Mouse (Mus musculus): ENCODE measurements at regions not wholly inside any gene's neighbourhood (a gene's known extent, or its start where the extent isn't known, plus 50 kb on each side); places are given as distances from the start of the nearest gene placed in this dataset.
A peak's percentile ranks its signal among the peaks of the same experiment; 100 is the strongest.

DNA sequence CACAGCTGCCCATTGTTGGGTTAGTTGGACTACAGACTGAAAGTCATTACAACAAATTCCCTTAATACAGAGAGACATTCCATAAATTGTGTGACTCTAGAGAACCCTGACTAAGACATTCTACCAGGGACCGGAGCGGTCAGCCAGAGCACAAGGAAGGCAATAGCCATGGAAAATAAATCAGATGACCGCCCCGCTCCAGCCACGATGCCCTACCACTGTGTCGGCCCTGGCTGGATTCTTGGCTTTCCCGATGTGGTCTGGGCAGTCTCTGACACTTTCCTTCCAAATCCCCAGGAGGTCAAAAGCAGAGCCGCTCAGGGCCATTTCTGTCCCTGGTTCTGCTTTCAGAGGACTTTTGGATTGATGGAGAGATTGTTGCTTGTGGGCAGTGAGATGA lies 57.8 kb downstream of the Lsm3 start:
- no peak for DNase-seq

DNA sequence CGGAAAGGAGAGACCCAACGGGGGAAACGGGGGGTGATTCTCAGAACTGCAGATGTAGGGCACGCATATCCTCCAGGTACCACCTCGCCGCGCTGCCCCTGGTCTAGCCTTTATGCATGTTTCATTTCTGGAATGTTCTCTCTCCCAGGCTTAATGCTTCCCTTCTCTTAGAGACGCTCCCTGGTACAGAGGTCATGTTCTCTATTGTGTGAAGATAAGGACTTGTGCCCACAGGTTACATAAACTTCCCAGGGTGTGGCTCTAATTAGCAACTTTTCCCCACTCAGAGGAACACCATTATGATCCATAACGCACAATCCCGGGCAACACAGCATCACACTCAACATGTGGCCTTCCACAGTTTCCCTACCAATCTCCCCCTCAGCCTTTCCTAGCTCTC lies 58.7 kb downstream of the Lsm3 start:
- no peak for DNase-seq

GRCm38 (mm10) chr6:91575662-91576364 lies 60.1 kb downstream of the Lsm3 start:
- DNase-seq: peak; percentile 84 to 85

DNA sequence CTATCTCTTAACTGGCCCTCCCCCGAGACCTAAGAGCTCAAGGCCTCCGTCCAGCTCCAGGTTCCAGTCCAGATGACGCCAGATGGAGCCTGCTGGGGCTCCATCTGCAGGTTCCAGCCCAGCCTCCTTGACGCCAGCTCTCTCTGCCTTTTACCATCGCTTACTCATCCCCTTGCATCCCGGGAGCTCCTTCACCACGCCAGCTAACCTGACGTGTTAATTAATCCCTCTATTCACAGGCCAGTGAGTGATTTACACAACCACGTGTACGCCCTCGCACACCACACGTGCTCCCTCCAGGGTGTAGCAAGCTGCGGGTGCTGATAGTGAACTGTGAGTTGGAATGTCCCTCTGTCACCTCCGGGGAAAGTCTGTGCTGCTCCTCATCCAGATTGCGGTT lies 61.2 kb downstream of the Lsm3 start:
- DNase-seq: peak in 1 of 2 experiments; percentile 75

- no peak for DNase-seq
These were observed 63.9 kb downstream of the Lsm3 start for GRCm38 (mm10) chr6:91579666-91580065.

DNA sequence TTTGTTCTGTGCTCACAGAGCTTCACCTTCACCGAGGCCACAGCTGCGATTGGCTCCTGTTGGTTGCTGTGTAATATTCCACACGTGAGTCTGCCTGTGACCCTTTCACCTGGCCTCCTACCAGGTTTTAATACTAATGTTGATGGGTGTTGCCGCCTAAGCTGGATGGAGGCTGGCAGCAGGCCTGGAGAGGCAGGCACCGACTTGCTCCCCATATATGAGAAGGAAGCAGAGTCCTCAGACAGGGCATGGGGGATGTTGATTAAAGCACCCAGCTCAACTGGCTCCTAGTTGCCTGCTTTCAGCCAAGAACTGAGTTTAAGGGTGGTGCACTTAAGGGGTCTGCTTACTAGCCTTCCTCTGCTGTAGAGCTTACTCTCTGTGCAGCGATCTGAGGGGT lies 64.9 kb downstream of the Lsm3 start:
- DNase-seq: no peak

DNA sequence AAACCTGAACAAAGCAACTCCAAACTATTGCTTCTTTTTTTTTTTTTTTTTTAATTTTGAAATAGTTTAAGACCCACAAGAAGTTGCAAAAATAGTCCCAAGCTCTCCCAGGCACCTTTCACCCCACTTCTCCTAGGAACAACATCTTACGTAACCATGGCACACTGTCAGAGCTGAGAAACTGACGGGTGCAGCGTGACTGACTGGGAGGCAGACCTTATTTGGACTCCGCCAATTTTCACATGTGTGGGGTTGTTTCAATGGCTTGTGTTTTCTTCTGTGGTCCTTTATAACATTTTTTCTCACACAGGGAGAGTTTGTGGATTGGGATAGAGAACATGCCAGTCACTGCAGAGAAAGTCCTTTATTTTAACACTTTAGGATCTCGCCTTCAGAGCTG lies 66.6 kb downstream of the Lsm3 start:
- peak; percentile 42 to 79 for DNase-seq

DNA sequence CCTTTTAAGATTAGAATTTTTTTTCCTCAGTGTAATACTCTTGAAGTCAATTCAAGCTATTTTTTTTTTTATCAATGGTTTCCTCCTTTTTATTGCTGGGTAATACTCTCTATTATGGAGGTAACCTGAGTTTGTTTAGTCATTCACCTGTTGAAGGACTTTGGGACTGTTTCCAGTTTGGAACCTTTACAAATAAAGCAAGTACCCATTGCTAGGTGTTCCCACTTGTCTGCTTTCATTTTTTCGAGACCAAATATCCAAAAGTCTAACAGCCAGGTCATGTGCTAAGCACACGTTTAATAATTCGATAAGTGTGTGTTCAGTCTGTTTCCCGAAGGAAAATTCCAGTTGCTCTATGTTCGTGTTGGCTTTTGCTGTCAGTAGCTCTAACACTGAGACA lies 67.6 kb downstream of the Lsm3 start:
- no peak for DNase-seq

- no peak for DNase-seq
These were observed 69.8 kb downstream of the Lsm3 start for GRCm38 (mm10) chr6:91585543-91585942.

DNA sequence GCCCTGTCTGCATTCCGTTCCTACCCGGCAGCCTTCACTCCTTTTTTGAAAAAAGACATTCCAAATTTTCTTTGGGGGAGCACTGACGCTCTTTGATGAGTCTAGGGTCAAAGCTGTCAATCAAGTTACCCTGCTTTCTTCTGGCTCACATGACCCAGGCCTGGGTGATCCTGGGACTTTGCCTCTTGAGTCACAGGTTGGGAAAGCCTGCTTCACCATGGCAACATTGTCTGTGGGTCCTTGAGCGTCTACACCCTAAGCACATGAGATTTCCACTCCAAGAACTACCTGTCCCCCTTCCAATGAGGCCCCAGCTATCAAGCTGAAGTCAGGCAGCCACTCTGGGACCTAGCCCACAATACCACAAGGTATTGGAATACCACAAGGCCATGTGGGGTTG lies 73.5 kb downstream of the Lsm3 start:
- DNase-seq: peak; percentile 52 to 85

GRCm38 (mm10) chr6:91590395-91590794 lies 74.7 kb downstream of the Lsm3 start:
- DNase-seq: peak in 1 of 2 experiments; percentile 35

DNA sequence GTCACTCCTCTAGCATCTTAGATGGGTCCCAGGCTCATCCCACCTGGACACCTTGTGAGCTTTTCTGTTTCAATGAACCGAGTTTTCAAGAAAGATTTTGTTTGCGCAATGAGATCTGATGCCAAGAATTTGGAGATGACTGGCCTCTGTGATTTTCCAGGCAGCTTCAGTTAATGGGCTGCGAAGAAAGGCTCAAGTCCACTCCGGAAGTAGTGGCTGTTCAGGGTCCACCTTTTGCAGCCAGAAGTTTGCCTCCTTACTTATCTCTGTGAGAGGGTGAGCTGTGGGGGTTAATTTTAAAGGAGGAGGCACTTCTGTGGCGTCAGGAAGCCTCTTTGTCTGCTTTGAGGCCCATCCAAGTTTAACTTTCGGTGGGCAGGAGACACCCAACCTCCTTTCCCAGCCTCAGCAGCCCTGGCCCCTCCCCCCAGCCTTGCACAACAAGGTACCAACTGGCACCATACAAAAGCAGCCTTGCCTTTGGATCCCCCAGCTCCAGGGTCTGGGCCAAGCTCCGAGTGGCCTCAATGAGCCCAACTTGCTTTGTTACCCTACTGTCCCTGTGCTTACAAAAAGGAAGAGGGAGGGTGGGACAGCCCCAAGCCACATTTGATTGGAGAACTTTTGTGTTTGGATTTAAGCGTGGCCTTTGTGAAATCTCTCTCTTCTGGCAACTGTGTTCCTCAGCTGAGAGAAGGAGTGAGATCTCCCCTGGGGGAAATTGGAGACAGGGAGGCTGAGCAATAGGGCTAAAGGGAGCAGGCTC lies 75.3 kb downstream of the Lsm3 start:
- DNase-seq: peak; percentile 67 to 86

- no peak for DNase-seq
These were observed 76.9 kb downstream of the Lsm3 start for GRCm38 (mm10) chr6:91592651-91593050.

- peak; percentile 92 to 98 for DNase-seq
These were observed 83.2 kb downstream of the Lsm3 start for GRCm38 (mm10) chr6:91598942-91599341.

DNA sequence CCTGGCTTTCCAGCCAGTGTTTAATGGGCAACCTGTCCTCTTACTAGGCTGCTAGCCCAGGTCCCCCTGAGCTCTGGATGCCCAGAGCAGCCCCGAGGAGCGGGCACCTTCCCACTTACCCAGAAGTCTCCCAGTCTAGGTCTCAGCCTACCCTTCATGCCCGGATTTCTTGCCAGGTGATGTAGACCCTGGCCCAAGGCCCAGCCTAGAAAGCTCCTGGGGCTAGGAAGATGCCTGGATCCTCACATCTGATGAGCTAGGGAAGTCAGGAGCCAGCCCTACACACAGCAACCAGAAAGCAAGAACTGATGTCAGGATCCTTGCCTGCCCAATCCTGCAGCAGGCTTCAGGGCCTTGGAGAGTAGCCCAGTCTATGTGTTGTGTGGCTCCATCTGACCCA lies 83.7 kb upstream of the Slc6a6 start:
- no peak for DNase-seq

GRCm38 (mm10) chr6:91606634-91607215 lies 77.1 kb upstream of the Slc6a6 start:
- DNase-seq: no peak

GRCm38 (mm10) chr6:91607613-91608272 lies 76.1 kb upstream of the Slc6a6 start:
- DNase-seq: peak in 1 of 2 experiments; percentile 55

DNA sequence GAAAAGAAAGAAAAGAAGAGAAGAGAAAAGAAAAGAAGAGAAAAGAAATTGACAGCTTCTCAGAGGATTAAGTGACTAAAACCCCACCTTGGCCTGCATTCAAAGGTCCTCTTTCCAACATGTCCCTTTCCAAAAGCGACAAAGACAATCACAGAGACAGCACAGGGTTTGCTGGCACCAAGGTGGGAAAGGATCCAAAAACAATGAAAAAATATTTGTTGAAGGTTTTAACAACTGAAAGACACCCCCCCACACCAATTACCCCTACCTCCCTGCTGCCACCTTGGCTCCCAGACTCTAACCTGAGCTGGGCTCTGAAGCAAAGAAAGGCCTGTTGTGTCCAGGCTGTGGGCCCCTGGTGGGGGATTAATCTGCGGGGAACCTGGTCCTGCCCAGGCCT lies 74.2 kb upstream of the Slc6a6 start:
- no peak for DNase-seq

DNA sequence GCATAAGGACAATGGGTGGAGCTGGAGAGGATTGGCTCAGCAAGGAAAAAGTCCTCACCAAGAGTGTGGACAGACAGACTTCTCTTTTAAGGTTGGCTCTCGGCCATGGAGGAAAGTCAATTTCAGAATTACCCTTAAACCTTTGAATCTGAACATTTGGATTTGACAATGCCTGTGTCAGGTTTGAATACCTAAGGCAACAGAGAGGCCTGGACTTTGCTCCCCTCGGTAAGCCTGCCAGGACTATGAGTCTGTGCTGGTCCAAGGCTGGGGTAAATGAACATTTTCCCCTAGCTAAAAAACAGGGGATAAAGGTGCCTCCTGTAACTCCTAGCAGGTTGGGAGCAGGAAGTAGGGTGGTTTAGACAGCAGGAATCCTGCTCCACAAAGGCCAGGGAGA lies 68.8 kb upstream of the Slc6a6 start:
- peak; percentile 79 to 88 for DNase-seq

- no peak for DNase-seq
These were observed 67.3 kb upstream of the Slc6a6 start for GRCm38 (mm10) chr6:91616541-91616940.

GRCm38 (mm10) chr6:91617031-91617596 lies 66.7 kb upstream of the Slc6a6 start:
- DNase-seq: peak; percentile 51 to 85

DNA sequence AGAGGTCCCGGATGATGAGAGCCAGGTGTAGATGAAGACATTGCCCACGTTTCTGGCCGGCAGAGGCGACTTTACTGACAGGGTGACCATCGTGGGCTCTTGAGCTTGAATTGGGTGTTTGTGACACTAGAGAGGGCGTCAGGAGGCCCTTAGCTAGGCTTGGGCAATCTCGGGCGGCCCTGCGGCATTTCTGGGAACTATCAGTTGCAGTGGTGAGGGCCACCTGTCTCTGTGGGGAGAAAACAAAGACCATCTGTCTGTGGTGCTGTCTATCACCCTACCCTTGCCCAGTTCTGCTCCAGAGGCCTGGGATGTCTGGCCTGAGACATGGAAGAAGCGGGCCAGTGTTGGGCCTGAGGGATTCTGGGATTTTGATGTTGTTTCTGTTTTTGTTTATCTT lies 66.2 kb upstream of the Slc6a6 start:
- DNase-seq: no peak

DNA sequence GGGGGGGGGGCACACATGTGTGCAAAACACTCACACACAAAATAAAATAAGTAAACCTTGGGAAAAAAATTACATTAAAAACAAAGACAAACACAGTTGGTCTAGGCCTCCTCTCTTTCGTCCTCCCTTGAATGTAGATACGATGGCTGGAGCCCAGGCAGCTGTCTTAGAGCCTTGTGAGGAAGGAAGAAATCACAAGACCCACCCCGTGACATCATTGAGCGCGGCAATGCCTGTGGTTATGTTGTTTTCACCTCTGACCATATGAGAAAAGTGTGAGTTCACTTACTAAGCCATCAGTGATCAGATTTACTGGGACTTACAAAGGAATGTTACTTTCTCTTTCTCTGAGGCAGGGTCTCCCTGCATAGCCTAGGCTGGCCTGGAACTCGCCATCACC lies 64.8 kb upstream of the Slc6a6 start:
- DNase-seq: no peak
